ENCODE assay signal across 16 mouse cellular contexts in the genomic region with DNA sequence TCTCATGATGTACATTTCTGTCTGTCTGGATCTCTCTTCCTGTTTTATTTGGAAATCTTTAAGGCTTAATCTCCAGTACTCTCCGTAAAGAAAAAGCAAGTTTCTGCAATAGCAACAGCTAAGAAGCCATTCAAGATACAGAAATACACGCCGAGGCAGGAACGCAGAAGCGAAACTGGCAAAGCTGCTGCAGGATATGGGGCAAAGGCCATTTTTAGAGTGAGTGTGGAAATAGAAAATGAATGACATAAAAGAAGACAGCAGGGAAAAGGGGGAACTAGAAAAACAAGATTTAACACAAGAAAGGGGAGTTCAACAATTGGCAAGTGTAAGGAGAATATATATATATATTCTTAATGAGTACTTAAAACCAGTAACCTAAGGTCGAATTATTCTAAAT. TPM values are rescaled to one million over a fixed set of nuclear protein-coding genes. Genes with fewer than 3 reads are reported as not detected.
A peak's percentile ranks its signal among the peaks of the same experiment; 100 is the strongest.
DNase-seq lines count a peak whose midpoint lies in the region; ATAC-seq and TF ChIP-seq lines count a peak whose summit lies in the region.
"Had no signal": no experiment of that assay in that cellular context is flagged by ENCODE, and none has a peak within 500 bp of the region (broad histone marks: within the 10 kb centered on the region; RNA-seq: fewer than 3 reads in every experiment).

No protein-coding gene starts in this region.

- DNase-seq in adrenal gland, adult 2 months, result peak; percentile 11
- DNase-seq in adrenal gland, postnatal 14 days, result no peak
- peak; percentile 21 for DNase-seq in layer of hippocampus, adult 11-12 months (ENCODE audit: low spot score)
- DNase-seq in layer of hippocampus, postnatal 36 days, result no peak
- DNase-seq in stomach, postnatal 0 days (ENCODE audit: low spot score), result no peak
- DNase-seq in thymus, postnatal 36 days, result no peak
- DNase-seq: cerebellum, postnatal 14 days; kidney, postnatal 14 days; liver, postnatal 0 days; spleen, adult 18-20 months had no signal

- no peak for TF ChIP-seq CTCF in stomach, postnatal 0 days (IDR thresholded peaks at IDR 0.05; ENCODE audit: low read depth)

- no peak overlapping the region for H3K9ac ChIP-seq in stomach, postnatal 0 days (ENCODE audit: low read length)
- H3K9ac ChIP-seq: limb, embryonic 12.5 days; liver, postnatal 0 days had no signal

- H3K9me3 ChIP-seq in stomach, postnatal 0 days (ENCODE audit: control insufficient read depth, low read length), result no peaks in the 10 kb centered on the region
- H3K9me3 ChIP-seq: forebrain, embryonic 10.5 days; limb, embryonic 12.5 days; midbrain, embryonic 10.5 days had no signal

- WGBS in stomach, postnatal 0 days, result 65% methylated on average over 6 of the region's 6 CpGs

- H3K27ac ChIP-seq in stomach, postnatal 0 days (replicated peaks), result no peak overlapping the region
- H3K27ac ChIP-seq: forebrain, embryonic 10.5 days; limb, embryonic 12.5 days; midbrain, embryonic 10.5 days had no signal

- H3K36me3 ChIP-seq in stomach, postnatal 0 days (ENCODE audit: control insufficient read depth, insufficient read depth, low read length), result no peaks in the 10 kb centered on the region

- no peak overlapping the region for H3K4me3 ChIP-seq in stomach, postnatal 0 days (ENCODE audit: low read depth, low read length)
- H3K4me3 ChIP-seq: forebrain, embryonic 10.5 days; limb, embryonic 12.5 days; midbrain, embryonic 10.5 days had no signal

- no peak overlapping the region for H3K4me2 ChIP-seq in stomach, postnatal 0 days (replicated peaks; ENCODE audit: low read depth)
- H3K4me2 ChIP-seq: limb, embryonic 12.5 days had no signal

- H3K4me1 ChIP-seq in stomach, postnatal 0 days (replicated peaks; ENCODE audit: control insufficient read depth, insufficient read depth), result no peaks in the 10 kb centered on the region
- H3K4me1 ChIP-seq: forebrain, embryonic 10.5 days; limb, embryonic 12.5 days; midbrain, embryonic 10.5 days had no signal

- peak; percentile 88 for ATAC-seq in common myeloid progenitor, adult 5-6 weeks (replicated peaks; ENCODE audit: low read depth, poor library complexity, severe bottlenecking)
- ATAC-seq in megakaryocyte progenitor cell, adult 5-6 weeks (replicated peaks; ENCODE audit: poor library complexity), result peak; percentile 95
- no peak for ATAC-seq in stomach, postnatal 0 days (ENCODE audit: low FRiP score, low TSS enrichment)
- ATAC-seq: liver, postnatal 0 days; Patski had no signal

- TF ChIP-seq EP300 in stomach, postnatal 0 days (optimal IDR thresholded peaks at IDR 0.05), result no peak

- no peaks in the 10 kb centered on the region for H3K27me3 ChIP-seq in stomach, postnatal 0 days (ENCODE audit: control insufficient read depth, insufficient read depth, low read length)
- H3K27me3 ChIP-seq: limb, embryonic 12.5 days; Patski had no signal

RNA-seq across cellular contexts. Expression of gene Gins1, which starts 16.5 kb away (rescaled TPM):
- 1 to 10 TPM; 1.5 to 2.7 TPM for total RNA-seq in adrenal gland, adult 2 months (2021)
- 0.65 and 0.70 TPM in 2 replicates for polyA plus RNA-seq in adrenal gland, adult 2 months (2012; rRNA removed)
- total RNA-seq in adrenal gland, postnatal 14 days (2021), result 5.6 and 6.9 TPM in 2 replicates
- 1 to 10 TPM; 1.5 TPM for total RNA-seq in layer of hippocampus, postnatal 36 days (2021)
- total RNA-seq in common myeloid progenitor, adult 5-6 weeks (2017), result 88.0 and 96.4 TPM in 2 replicates
- 82.0 and 95.8 TPM in 2 replicates for total RNA-seq in megakaryocyte progenitor cell, adult 5-6 weeks (2015)
- total RNA-seq in megakaryocyte progenitor cell, adult 5-6 weeks (2017), result 126 and 140 TPM in 2 replicates
- polyA plus RNA-seq in stomach, postnatal 0 days (2015; fragmentation: Nextera tagmentation; extraction: Ambion mirVana), result 10.7 and 11.0 TPM in 2 replicates

RNA-seq across cellular contexts. Expression of gene Abhd12, which starts 17.2 kb away (rescaled TPM):
- total RNA-seq in adrenal gland, adult 2 months (2021), result 10 to 100 TPM; 79.2 to 82.0 TPM
- polyA plus RNA-seq in adrenal gland, adult 2 months (2012; rRNA removed), result 45.5 and 46.9 TPM in 2 replicates
- total RNA-seq in adrenal gland, postnatal 14 days (2021), result 59.1 and 60.8 TPM in 2 replicates
- total RNA-seq in layer of hippocampus, postnatal 36 days (2021), result 100 to 1,000 TPM; 301 to 309 TPM
- 15.5 and 88.6 TPM in 2 replicates for total RNA-seq in common myeloid progenitor, adult 5-6 weeks (2017)
- 27.3 and 30.5 TPM in 2 replicates for total RNA-seq in megakaryocyte progenitor cell, adult 5-6 weeks (2015)
- 27.2 and 56.0 TPM in 2 replicates for total RNA-seq in megakaryocyte progenitor cell, adult 5-6 weeks (2017)
- polyA plus RNA-seq in stomach, postnatal 0 days (2015; fragmentation: Nextera tagmentation; extraction: Ambion mirVana), result 73.2 and 76.2 TPM in 2 replicates

Comparison
In these comparisons a context has a peak if more than half of its experiments do, and no peak if none do; other contexts are left out.
1. DNase-seq: peak in adrenal gland, adult 2 months (single experiment) and layer of hippocampus, adult 11-12 months (single experiment); none in adrenal gland, postnatal 14 days (single experiment), layer of hippocampus, postnatal 36 days (0 of 2), stomach, postnatal 0 days (single experiment) and thymus, postnatal 36 days (0 of 2).
2. RNA of gene Gins1, which starts 16.5 kb away (total RNA-seq): 82.0 to 140 TPM in megakaryocyte progenitor cell, adult 5-6 weeks and 88.0 to 96.4 TPM in common myeloid progenitor, adult 5-6 weeks; 5.6 to 6.9 TPM in adrenal gland, postnatal 14 days, 1.5 to 2.7 TPM in adrenal gland, adult 2 months and 1.5 TPM in layer of hippocampus, postnatal 36 days; every median in the first group is over 10 times any median in the second.